Mouse (Mus musculus) kidney, embryonic 16.5 days (tissue): ENCODE data around the gene Trmt44. TPM values are rescaled to one million over a fixed set of nuclear protein-coding genes. Genes with fewer than 3 reads are reported as not detected.
"Not testable (repeated sequence)": the region's sequence is repeated elsewhere in the genome, so short reads cannot be mapped to it uniquely, and the experiment has no call there.

ENCODE experiments used
- ATAC-seq: fragments of 200-750 bp; cut with Nextera tagmentation; 2 replicates; pipeline ENCODE4 v1.8.0; 2017; ENCODE audit warnings: moderate TSS enrichment; ENCODE audit not compliant: low FRiP score, low TSS enrichment
- H3K27ac ChIP-seq: fragments of 300-500 bp; sonication (generic); 2 replicates; pipeline ENCODE4 v1.5.1; 2014; ENCODE audit warnings: low read length
- H3K27me3 ChIP-seq: fragments of 300-500 bp; sonication (generic); 2 replicates; pipeline ENCODE4 v1.6.1; 2014; ENCODE audit warnings: low read length, control low read depth, mixed read lengths; ENCODE audit not compliant: insufficient read depth
- H3K36me3 ChIP-seq: fragments of 300-500 bp; sonication (generic); 2 replicates; pipeline ENCODE4 v1.6.1; 2014; ENCODE audit warnings: low read length, control low read depth, mixed read lengths; ENCODE audit not compliant: insufficient read depth
- H3K4me1 ChIP-seq: fragments of 300-500 bp; sonication (generic); 2 replicates; pipeline ENCODE4 v1.6.1; 2014; ENCODE audit warnings: low read length, control low read depth, mixed read lengths; ENCODE audit not compliant: insufficient read depth
- H3K4me2 ChIP-seq: fragments of 300-500 bp; sonication (generic); replicated peaks from 2 replicates; pipeline ENCODE4 v1.6.1; 2014; ENCODE audit warnings: low read depth, low read length
- H3K4me3 ChIP-seq: fragments of 300-500 bp; sonication (generic); 2 replicates; pipeline ENCODE4 v1.5.1; 2014; ENCODE audit warnings: mild to moderate bottlenecking, low read length
- H3K9ac ChIP-seq: fragments of 300-500 bp; sonication (generic); replicated peaks from 2 replicates; pipeline ENCODE4 v1.6.1; 2014; ENCODE audit warnings: low read length
- H3K9me3 ChIP-seq: fragments of 300-500 bp; sonication (generic); 2 replicates; pipeline ENCODE4 v1.6.1; 2016; ENCODE audit warnings: low read length, control low read depth
- WGBS: fragments of 180-500 bp; shearing (Covaris S2); extraction: QIAGEN DNeasy Blood & Tissue Kit; methylation state at CpG from one replicate; pipeline ENCODE4 v1.1.7; 2014; 5-methylcytosine and 5-hydroxymethylcytosine counted together
- polyA plus RNA-seq: library from polyadenylated mRNA; unstranded; fragments of >200 nt; fragmentation: Nextera tagmentation; extraction: Ambion mirVana; gene quantifications from 2 replicates; pipeline ENCODE4 v1.2.1, GENCODE M21; 2015

Trmt44 gene
- polyA plus RNA-seq, 1 experiment from 2014 or later, result 9.5 TPM

DNA sequence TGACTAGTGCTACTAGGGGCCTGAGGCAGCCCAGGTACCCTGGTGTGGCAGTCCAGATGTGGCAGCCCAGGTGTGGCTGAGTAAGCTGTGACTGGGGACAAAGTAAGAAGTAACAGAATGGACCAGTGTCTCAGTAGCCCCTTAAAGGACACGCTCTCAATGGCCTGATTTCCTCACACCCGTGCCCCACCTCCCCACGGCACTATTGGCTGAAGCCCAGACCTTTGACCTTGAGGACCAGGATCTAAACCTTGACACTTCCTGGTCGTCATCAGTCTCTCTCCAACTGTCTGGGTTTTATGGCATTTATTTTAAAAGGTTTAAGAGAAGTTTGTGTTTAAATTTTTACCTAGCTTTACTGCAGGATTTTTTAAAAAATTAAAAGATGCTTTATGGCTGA lies 18.0 kb upstream of the Trmt44 start:
- no peaks in the 10 kb centered on the region for H3K4me1 ChIP-seq
- peaks cover 49% of the 10 kb centered on the region for H3K36me3 ChIP-seq
- H3K27ac ChIP-seq, result no peak overlapping the region
- H3K27me3 ChIP-seq, result no peaks in the 10 kb centered on the region
- no peak for ATAC-seq
- no peak overlapping the region for H3K4me2 ChIP-seq
- no peak overlapping the region for H3K4me3 ChIP-seq
- peaks cover 7% of the 10 kb centered on the region; the same call in 1 of the 2 replicates for H3K9me3 ChIP-seq
- WGBS, result 46% methylated on average over 4 of the region's 4 CpGs
- H3K9ac ChIP-seq, result no peak overlapping the region

GRCm38 (mm10) chr5:35592081-35592736 lies 17.3 kb upstream of the Trmt44 start:
- no peak overlapping the region for H3K4me3 ChIP-seq
- no peak for ATAC-seq
- H3K4me1 ChIP-seq, result no peaks in the 10 kb centered on the region
- H3K9me3 ChIP-seq, result peaks cover 7% of the 10 kb centered on the region; the same call in 1 of the 2 replicates
- no peak overlapping the region for H3K4me2 ChIP-seq
- no peak overlapping the region for H3K27ac ChIP-seq
- H3K9ac ChIP-seq, result no peak overlapping the region
- WGBS, result 86% methylated on average over 21 of the region's 21 CpGs
- no peaks in the 10 kb centered on the region for H3K27me3 ChIP-seq
- H3K36me3 ChIP-seq, result peaks cover 49% of the 10 kb centered on the region

DNA sequence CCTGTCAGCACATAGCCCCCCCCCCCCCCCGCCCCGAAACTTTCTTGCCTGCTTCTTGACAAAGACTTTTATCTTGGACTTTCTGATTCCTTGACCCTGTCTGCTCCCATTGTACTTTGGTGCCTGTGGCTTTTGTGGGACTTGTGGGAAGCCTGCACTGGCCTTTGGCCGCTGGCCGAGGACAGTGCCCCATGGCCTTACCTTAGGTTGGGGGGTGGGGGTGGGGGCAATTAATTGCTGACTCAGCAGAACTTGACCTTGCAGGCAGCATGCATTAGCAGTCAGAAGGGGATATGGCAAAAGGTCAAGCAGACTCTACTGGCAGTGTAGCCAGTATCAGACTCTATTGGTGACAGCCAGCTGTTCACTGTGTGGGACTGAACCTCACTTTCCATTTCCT lies 16.6 kb upstream of the Trmt44 start:
- Histone ChIP-seq H3K27ac (no peak overlapping the region), H3K4me3 (no peak overlapping the region), H3K36me3 (peaks cover 49% of the 10 kb centered on the region), H3K27me3 (no peaks in the 10 kb centered on the region), H3K4me2 (no peak overlapping the region), H3K9ac (no peak overlapping the region), H3K4me1 (no peaks in the 10 kb centered on the region), H3K9me3 (peaks cover 7% of the 10 kb centered on the region; the same call in 1 of the 2 replicates)
- WGBS, result 82% methylated on average over 3 of the region's 4 CpGs
- ATAC-seq, result no peak

- Histone ChIP-seq H3K36me3 (peaks cover 12% of the 10 kb centered on the region), H3K4me1 (peaks cover 14% of the 10 kb centered on the region)
- H3K9ac ChIP-seq, H3K27ac ChIP-seq, ATAC-seq, H3K4me3 ChIP-seq, H3K27me3 ChIP-seq, H3K9me3 ChIP-seq, H3K4me2 ChIP-seq: not testable (repeated sequence)
- WGBS, result 92% methylated on average over 2 of the region's 2 CpGs
These were observed 9.4 kb upstream of the Trmt44 start for GRCm38 (mm10) chr5:35584259-35584658.

DNA sequence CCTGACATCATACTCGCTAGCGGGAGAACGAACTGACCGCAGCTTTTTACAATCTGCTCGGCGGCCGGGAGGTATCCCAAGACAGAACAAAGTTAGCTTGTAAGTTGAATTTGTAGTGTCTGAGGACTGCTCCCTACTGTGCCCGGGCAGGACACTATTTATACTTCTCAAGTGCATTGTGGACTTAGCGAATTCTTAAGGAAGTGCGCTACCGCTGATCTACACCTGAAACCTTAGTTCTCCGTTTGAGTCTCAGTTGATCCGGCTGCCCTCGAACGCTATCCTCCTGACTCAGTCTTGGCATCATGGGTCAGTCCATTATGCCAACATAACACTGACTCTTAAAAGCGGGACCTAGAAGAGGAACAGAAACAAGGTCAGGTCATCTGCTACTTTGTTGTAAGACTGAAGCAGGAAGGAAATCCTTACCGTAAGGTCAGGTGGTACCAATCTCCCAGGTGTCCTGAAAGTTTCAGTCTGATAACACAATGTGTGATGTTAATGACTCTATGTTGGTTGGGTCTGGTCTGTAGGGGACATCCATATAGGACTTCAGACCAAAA lies 8.4 kb upstream of the Trmt44 start:
- Histone ChIP-seq H3K27me3 (no peaks in the 10 kb centered on the region), H3K4me3 (peak overlapping the region; percentile 69), H3K36me3 (0 out of 2 replicates have a peak, but pooled peaks cover 3% of the 10 kb centered on the region), H3K9me3 (no peaks in the 10 kb centered on the region), H3K4me2 (peak overlapping the region; percentile 84), H3K27ac (peak overlapping the region; percentile 54; the same call in 1 of the 2 replicates), H3K9ac (peak overlapping the region; percentile 74), H3K4me1 (peaks cover 14% of the 10 kb centered on the region)
- peak; percentile 59; the same call in 1 of the 2 replicates for ATAC-seq
- 3% methylated on average over 17 of the region's 17 CpGs for WGBS

GRCm38 (mm10) chr5:35582445-35583220 lies 7.8 kb upstream of the Trmt44 start, which contains the start of gene Acox3:
Gene Acox3, plus strand, starts transcription at chr5:35583040.
- ATAC-seq, result peak; percentile 93
- Histone ChIP-seq H3K9me3 (no peaks in the 10 kb centered on the region), H3K9ac (peak within 1 kb of the TSS; percentile 74), H3K4me2 (peak within 1 kb of the TSS; percentile 84), H3K36me3 (no peaks in the 10 kb centered on the region), H3K4me1 (peaks cover 14% of the 10 kb centered on the region), H3K4me3 (peak within 1 kb of the TSS; percentile 69), H3K27ac (peak within 1 kb of the TSS; percentile 54; the same call in 1 of the 2 replicates), H3K27me3 (no peaks in the 10 kb centered on the region)
- under 1% methylated on average over 35 of the region's 35 CpGs for WGBS

DNA sequence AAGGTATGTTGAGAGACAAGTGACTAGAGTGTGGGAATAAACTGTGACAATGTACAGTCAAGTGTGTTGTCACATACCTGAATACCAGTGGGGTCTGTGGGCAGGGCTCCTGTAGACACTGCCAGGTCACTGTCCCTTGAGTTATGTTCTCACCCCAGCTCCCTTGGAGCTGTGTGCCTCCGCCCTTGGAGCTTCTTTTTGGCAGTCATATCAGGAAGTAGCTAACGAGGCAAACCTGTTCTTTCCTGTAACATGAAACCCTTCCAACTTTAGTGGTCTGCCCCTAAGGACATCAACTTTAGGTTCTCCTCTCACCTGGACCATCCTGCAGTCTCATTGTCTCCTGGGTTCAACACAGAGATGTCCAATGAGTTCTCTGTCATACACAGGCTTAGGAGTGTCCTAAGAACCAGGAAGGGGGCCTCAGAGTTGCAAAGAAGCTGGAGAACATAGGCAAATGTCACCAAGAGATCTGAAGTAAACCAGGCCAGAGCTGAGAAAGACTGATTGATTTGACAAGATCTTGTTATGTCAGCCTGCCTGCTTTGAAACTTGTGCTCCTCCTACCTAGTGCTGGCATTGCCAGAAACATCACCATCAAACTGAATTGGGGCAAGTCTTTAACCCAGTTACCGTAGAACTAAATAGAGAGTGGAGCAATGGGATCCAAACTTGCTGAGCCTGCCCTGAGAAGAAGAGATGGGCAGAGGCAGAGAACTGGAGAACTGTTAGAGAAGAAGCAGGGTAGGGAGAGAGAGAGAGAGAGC lies 5.5 kb upstream of the Trmt44 start:
- Histone ChIP-seq H3K9ac (no peak overlapping the region), H3K27ac (no peak overlapping the region), H3K9me3 (no peaks in the 10 kb centered on the region), H3K4me3 (no peak overlapping the region), H3K4me1 (peaks cover 16% of the 10 kb centered on the region), H3K27me3 (no peaks in the 10 kb centered on the region), H3K36me3 (no peaks in the 10 kb centered on the region), H3K4me2 (no peak overlapping the region)
- ATAC-seq, result no peak
- WGBS, result 38% methylated on average over 3 of the region's 3 CpGs

- WGBS, result 45% methylated on average over 5 of the region's 5 CpGs
- no peak overlapping the region for H3K4me2 ChIP-seq
- H3K27ac ChIP-seq, result no peak overlapping the region
- H3K9me3 ChIP-seq, result no peaks in the 10 kb centered on the region
- H3K4me1 ChIP-seq, result peaks cover 19% of the 10 kb centered on the region
- H3K9ac ChIP-seq, result no peak overlapping the region
- H3K4me3 ChIP-seq, result no peak overlapping the region
- ATAC-seq, result no peak
- H3K36me3 ChIP-seq, result no peaks in the 10 kb centered on the region
- no peaks in the 10 kb centered on the region for H3K27me3 ChIP-seq
These were observed 4.5 kb upstream of the Trmt44 start for GRCm38 (mm10) chr5:35579247-35579893.

DNA sequence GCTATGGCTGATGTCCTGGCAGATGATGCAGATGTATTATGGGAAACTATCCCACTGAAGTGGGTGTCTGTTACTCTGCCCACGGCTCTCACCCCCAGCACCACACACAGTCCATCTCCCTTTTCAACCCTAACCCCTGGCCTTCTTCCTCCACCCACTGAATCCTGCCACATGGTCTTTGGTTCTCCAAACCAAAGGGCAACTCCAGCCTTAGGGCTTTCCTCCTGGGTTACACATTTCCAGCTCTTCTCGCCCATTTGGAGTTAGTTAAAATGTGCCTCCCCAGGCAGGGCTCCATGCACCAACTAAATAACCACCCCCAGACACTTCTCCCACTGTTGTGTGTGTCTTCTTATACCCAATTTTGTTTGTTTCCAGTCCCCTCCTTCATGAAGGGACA lies 3.5 kb upstream of the Trmt44 start:
- H3K9ac ChIP-seq, result no peak overlapping the region
- H3K4me1 ChIP-seq, result peaks cover 22% of the 10 kb centered on the region
- WGBS, result 80% methylated on average over 2 of the region's 2 CpGs
- no peak overlapping the region for H3K4me3 ChIP-seq
- no peak overlapping the region for H3K4me2 ChIP-seq
- H3K36me3 ChIP-seq, result no peaks in the 10 kb centered on the region
- H3K27ac ChIP-seq, result no peak overlapping the region
- H3K9me3 ChIP-seq, result no peaks in the 10 kb centered on the region
- H3K27me3 ChIP-seq, result no peaks in the 10 kb centered on the region
- ATAC-seq, result no peak
